Mouse (Mus musculus): ENCODE measurements around the gene Rbm20. TPM values are rescaled to one million over a fixed set of nuclear protein-coding genes. Genes with fewer than 3 reads are reported as not detected.

Rbm20 gene
- total and polyA plus RNA-seq, 3 experiments: 0.05 to 0.56 (median 0.08) TPM

- TF ChIP-seq POLR2AphosphoS2 (IDR thresholded peaks at IDR 0.05; ENCODE audit: low read depth, low read length) (no peak), MAZ (IDR thresholded peaks at IDR 0.05; ENCODE audit: low read depth, low read length) (no peak)
Observed at GRCm38 (mm10) chr19:53808041-53808777, 131.1 kb downstream of the Rbm20 start (continued).

DNA sequence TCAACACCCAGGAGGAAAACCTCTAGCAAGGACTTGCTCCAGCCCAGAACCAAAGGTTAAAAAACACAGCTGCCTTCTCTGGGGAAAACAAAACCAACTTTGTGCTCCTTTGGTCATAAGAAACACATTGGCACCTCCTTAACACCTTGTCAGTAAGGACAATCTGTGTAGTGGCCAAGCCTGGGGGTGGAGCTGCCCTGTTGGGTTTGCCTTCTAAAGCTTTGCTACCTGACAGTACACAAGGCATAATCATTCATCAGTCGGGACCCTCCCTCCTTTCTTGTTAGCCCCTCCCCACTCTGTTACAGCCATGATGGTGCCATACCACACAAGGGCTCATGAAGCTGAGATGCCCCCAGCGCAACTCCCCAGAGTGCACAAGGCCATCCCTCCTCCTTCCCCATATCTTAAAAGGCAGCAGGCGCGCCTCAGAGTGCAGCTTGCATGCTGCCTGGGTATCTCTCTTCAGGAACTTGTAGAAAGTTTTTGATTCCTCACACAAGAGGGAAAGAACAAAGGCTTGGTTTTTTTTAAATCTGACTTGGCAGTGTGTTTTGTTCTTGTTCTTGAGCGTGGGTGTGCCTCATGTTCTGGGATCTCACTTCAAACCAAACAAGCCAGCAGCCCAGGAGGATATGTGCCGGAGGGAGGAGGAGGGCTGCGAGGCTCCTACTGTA lies 132.2 kb downstream of the Rbm20 start:
- dilution Hi-C loops (cut with MboI; ENCODE audit: extremely low pct_ligation_motif_present, extremely low pct_unique_long_range_greater_than_20kb, low sequenced_read_pairs) (no loop called here), in situ Hi-C loops (cut with MboI; ENCODE audit: low pct_ligation_motif_present, low pct_unique_long_range_greater_than_20kb, low sequenced_read_pairs) (no loop called here)
- TF ChIP-seq ETS1 (conservative IDR thresholded peaks at IDR 0.05; ENCODE audit: low read depth, low read length) (no peak), JUN (IDR thresholded peaks at IDR 0.05; ENCODE audit: insufficient read depth, low read depth, low read length) (no peak), MAZ (IDR thresholded peaks at IDR 0.05; ENCODE audit: low read depth, low read length) (no peak), ZC3H11A (IDR thresholded peaks at IDR 0.05; ENCODE audit: low read depth, low read length) (no peak), BHLHE40 (IDR thresholded peaks at IDR 0.05; ENCODE audit: low read depth, low read length) (no peak), NELFE (IDR thresholded peaks at IDR 0.05; ENCODE audit: low read depth, low read length) (no peak)
- Histone ChIP-seq H3K4me2 (ENCODE audit: insufficient read depth, low read depth, poor library complexity, severe bottlenecking) (no peak overlapping the region), H3K9me3 (replicated peaks; ENCODE audit: low read length) (no peaks in the 10 kb centered on the region), H3K27me3 (replicated peaks) (no peaks in the 10 kb centered on the region), H3K27ac (ENCODE audit: insufficient read depth, low read depth) (no peak overlapping the region), H3K4me3 (replicated peaks in 1 of 3; ENCODE audit: low read depth in 2 of 3, low read length in 2 of 3, poor library complexity in 1 of 3) (no peak overlapping the region), H3K9ac (ENCODE audit: insufficient read depth, low read depth) (no peak overlapping the region), H3K4me1 (ENCODE audit: control insufficient read depth in 1 of 2, insufficient read depth in 2 of 2) (peaks cover 2 to 16% of the 10 kb centered on the region in 2 experiments), H3K79me2 (replicated peaks; ENCODE audit: control insufficient read depth, extremely low read depth, insufficient read depth, poor library complexity, severe bottlenecking) (no peaks in the 10 kb centered on the region), H3K36me3 (replicated peaks in 1 of 2; ENCODE audit: control insufficient read depth in 1 of 2, insufficient read depth in 1 of 2, low read length in 1 of 2) (no peaks in the 10 kb centered on the region)
- no peak for DNase-seq (ENCODE audit: extremely low read depth)

GRCm38 (mm10) chr19:53810024-53810423 lies 132.9 kb downstream of the Rbm20 start:
- DNase-seq (ENCODE audit: extremely low read depth): no peak
- no peak for TF ChIP-seq JUND (conservative IDR thresholded peaks at IDR 0.05; ENCODE audit: low read depth, low read length)
- no peaks in the 10 kb centered on the region for H3K36me3 ChIP-seq (replicated peaks in 1 of 2; ENCODE audit: control insufficient read depth in 1 of 2, insufficient read depth in 1 of 2, low read length in 1 of 2)
- peaks cover 2 to 16% of the 10 kb centered on the region in 2 experiments for H3K4me1 ChIP-seq (ENCODE audit: control insufficient read depth in 1 of 2, insufficient read depth in 2 of 2)
- no peak overlapping the region for H3K4me3 ChIP-seq (replicated peaks in 1 of 3; ENCODE audit: low read depth in 2 of 3, low read length in 2 of 3, poor library complexity in 1 of 3)
- no peaks in the 10 kb centered on the region for H3K27me3 ChIP-seq (replicated peaks)
- in situ Hi-C loops (cut with MboI; ENCODE audit: low pct_ligation_motif_present, low pct_unique_long_range_greater_than_20kb, low sequenced_read_pairs) (no loop called here), dilution Hi-C loops (cut with MboI; ENCODE audit: extremely low pct_ligation_motif_present, extremely low pct_unique_long_range_greater_than_20kb, low sequenced_read_pairs) (no loop called here)
- no peak overlapping the region for H3K27ac ChIP-seq (ENCODE audit: insufficient read depth, low read depth)
- no peaks in the 10 kb centered on the region for H3K79me2 ChIP-seq (replicated peaks; ENCODE audit: control insufficient read depth, extremely low read depth, insufficient read depth, poor library complexity, severe bottlenecking)
- H3K4me2 ChIP-seq (ENCODE audit: insufficient read depth, low read depth, poor library complexity, severe bottlenecking): no peak overlapping the region
- H3K9me3 ChIP-seq (replicated peaks; ENCODE audit: low read length): no peaks in the 10 kb centered on the region
- H3K9ac ChIP-seq (ENCODE audit: insufficient read depth, low read depth): no peak overlapping the region

DNA sequence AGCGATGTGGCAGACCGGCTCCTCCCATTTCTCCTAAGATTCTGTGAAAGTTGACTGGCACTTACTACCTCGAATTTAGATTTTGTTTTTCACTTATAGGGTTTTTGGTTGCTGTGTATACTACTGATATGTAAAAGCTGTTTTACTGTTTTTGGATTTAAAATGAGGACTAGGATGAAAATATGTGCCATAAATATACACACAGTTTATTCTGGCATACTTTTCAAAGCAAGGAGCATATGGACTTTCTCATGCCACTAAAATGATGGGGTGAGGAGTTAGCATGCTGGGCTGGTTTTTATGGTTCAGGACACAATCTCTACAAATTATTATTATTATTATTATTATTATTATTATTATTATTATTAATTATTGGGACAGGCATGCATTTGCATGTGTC lies 133.5 kb downstream of the Rbm20 start:
- H3K4me2 ChIP-seq (ENCODE audit: insufficient read depth, low read depth, poor library complexity, severe bottlenecking): no peak overlapping the region
- no peak overlapping the region for H3K9ac ChIP-seq (ENCODE audit: insufficient read depth, low read depth)
- H3K4me3 ChIP-seq (replicated peaks in 1 of 3; ENCODE audit: low read depth in 2 of 3, low read length in 2 of 3, poor library complexity in 1 of 3): no peak overlapping the region
- H3K9me3 ChIP-seq (replicated peaks; ENCODE audit: low read length): no peaks in the 10 kb centered on the region
- TF ChIP-seq RAD21 (IDR thresholded peaks at IDR 0.05; ENCODE audit: low read depth, low read length) (no peak), MAX (IDR thresholded peaks at IDR 0.05; ENCODE audit: low read length) (no peak), ZMIZ1 (IDR thresholded peaks at IDR 0.05; ENCODE audit: low read depth, low read length) (no peak), JUND (conservative IDR thresholded peaks at IDR 0.05; ENCODE audit: low read depth, low read length) (no peak), CHD1 (IDR thresholded peaks at IDR 0.05; ENCODE audit: low read depth, low read length) (no peak), SMC3 (IDR thresholded peaks at IDR 0.05; ENCODE audit: low read depth, low read length) (no peak), MYC (IDR thresholded peaks at IDR 0.05; ENCODE audit: low read depth, low read length) (no peak), E2F4 (IDR thresholded peaks at IDR 0.05; ENCODE audit: insufficient replicate concordance, low read depth, low read length) (no peak), IRF4 (IDR thresholded peaks at IDR 0.05; ENCODE audit: low read depth, low read length) (no peak), HCFC1 (IDR thresholded peaks at IDR 0.05; ENCODE audit: low read depth, low read length) (no peak), NELFE (IDR thresholded peaks at IDR 0.05; ENCODE audit: low read depth, low read length) (no peak), UBTF (IDR thresholded peaks at IDR 0.05; ENCODE audit: low read depth, low read length) (no peak)
- dilution Hi-C loops (cut with MboI; ENCODE audit: extremely low pct_ligation_motif_present, extremely low pct_unique_long_range_greater_than_20kb, low sequenced_read_pairs): no loop called here
- DNase-seq (ENCODE audit: extremely low read depth): no peak
- no peaks in the 10 kb centered on the region for H3K36me3 ChIP-seq (replicated peaks in 1 of 2; ENCODE audit: control insufficient read depth in 1 of 2, insufficient read depth in 1 of 2, low read length in 1 of 2)
- in situ Hi-C loops (cut with MboI; ENCODE audit: low pct_ligation_motif_present, low pct_unique_long_range_greater_than_20kb, low sequenced_read_pairs): no loop called here
- H3K4me1 ChIP-seq (ENCODE audit: control insufficient read depth in 1 of 2, insufficient read depth in 2 of 2): peaks cover 2 to 16% of the 10 kb centered on the region in 2 experiments
- H3K79me2 ChIP-seq (replicated peaks; ENCODE audit: control insufficient read depth, extremely low read depth, insufficient read depth, poor library complexity, severe bottlenecking): no peaks in the 10 kb centered on the region
- H3K27me3 ChIP-seq (replicated peaks): no peaks in the 10 kb centered on the region
- no peak overlapping the region for H3K27ac ChIP-seq (ENCODE audit: insufficient read depth, low read depth)

Data from CH12.LX (cell line).